Mouse (Mus musculus) MEL (cell line): Measurements from ENCODE around the gene Lrrc49.

Experiments
- CHD2 ChIP-seq: IDR thresholded peaks from 2 replicates; pipeline ENCODE4 v1.6.1; 2011; ENCODE audit warnings: low read length, improper control_type of control experiment
- CTCF ChIP-seq, 3 experiments: IDR thresholded peaks in 2 of 3; conservative IDR thresholded peaks in 1 of 3; 2 replicates each; pipeline ENCODE4 v1.5.1; 2011 to 2012; ENCODE audit warnings: low read length in 3 of 3, low read depth in 2 of 3, mild to moderate bottlenecking in 2 of 3, improper control_type of control experiment in 1 of 3, inconsistent platforms in 1 of 3, mixed read lengths in 1 of 3, moderate library complexity in 1 of 3; ENCODE audit not compliant: control insufficient read depth in 1 of 3, insufficient read depth in 1 of 3, poor library complexity in 1 of 3, severe bottlenecking in 1 of 3
- EP300 ChIP-seq, 2 experiments: IDR thresholded peaks; 2 replicates each; pipeline ENCODE4 v1.6.1; 2011; ENCODE audit warnings: improper control_type of control experiment in 2 of 2, low read length in 2 of 2, low read depth in 1 of 2, mild to moderate bottlenecking in 1 of 2
- ETS1 ChIP-seq: IDR thresholded peaks from 2 replicates; pipeline ENCODE4 v1.6.1; 2012; ENCODE audit warnings: low read depth, mild to moderate bottlenecking, inconsistent platforms, low read length, improper control_type of control experiment, moderate library complexity
- MEF2A ChIP-seq: IDR thresholded peaks from 2 replicates; pipeline ENCODE4 v1.6.1; 2014; ENCODE audit warnings: low read depth, mild to moderate bottlenecking, inconsistent platforms, low read length, improper control_type of control experiment; ENCODE audit not compliant: poor library complexity, insufficient replicate concordance, severe bottlenecking; ENCODE audit errors: extremely low read depth
- NRF1 ChIP-seq: IDR thresholded peaks from 2 replicates; pipeline ENCODE4 v1.6.1; 2014; ENCODE audit warnings: low read depth, mild to moderate bottlenecking, inconsistent platforms, low read length, improper control_type of control experiment, moderate library complexity; ENCODE audit not compliant: poor library complexity, insufficient read depth, severe bottlenecking
- POLR2A ChIP-seq, 2 experiments: IDR thresholded peaks; 2 replicates each; pipeline ENCODE4 v1.6.1; 2011 to 2012; ENCODE audit warnings: low read length in 2 of 2, mild to moderate bottlenecking in 2 of 2, control low read depth in 1 of 2, improper control_type of control experiment in 1 of 2, low read depth in 1 of 2, moderate library complexity in 1 of 2; ENCODE audit not compliant: control insufficient read depth in 1 of 2, insufficient read depth in 1 of 2, poor library complexity in 1 of 2
- POLR2AphosphoS2 ChIP-seq: IDR thresholded peaks from 2 replicates; pipeline ENCODE4 v1.6.1; 2011; ENCODE audit warnings: low read length, improper control_type of control experiment
- SIN3A ChIP-seq: IDR thresholded peaks from 2 replicates; pipeline ENCODE4 v1.6.1; 2012; ENCODE audit warnings: low read length, improper control_type of control experiment, inconsistent platforms
- USF1 ChIP-seq: IDR thresholded peaks from 2 replicates; pipeline ENCODE4 v1.6.1; 2014; ENCODE audit warnings: low read depth, mild to moderate bottlenecking, inconsistent platforms, low read length, improper control_type of control experiment, moderate library complexity
- ZNF384 ChIP-seq: IDR thresholded peaks from 2 replicates; pipeline ENCODE4 v1.6.1; 2012; ENCODE audit warnings: low read depth, mild to moderate bottlenecking, inconsistent platforms, low read length, improper control_type of control experiment

GRCm38 (mm10) chr9:60714191-60714590 is 26.2 kb upstream of the Lrrc49 start:
- no peak for TF ChIP-seq EP300 (IDR thresholded peaks at IDR 0.05; ENCODE audit: low read depth in 1 of 2, low read length in 2 of 2)
- TF ChIP-seq ZNF384: no peak
- TF ChIP-seq POLR2A (IDR thresholded peaks at IDR 0.05; ENCODE audit: control insufficient read depth in 1 of 2, insufficient read depth in 1 of 2, low read depth in 1 of 2, low read length in 2 of 2, poor library complexity in 1 of 2): no peak
- no peak for TF ChIP-seq NRF1
- no peak for TF ChIP-seq CTCF (IDR thresholded peaks at IDR 0.05 in 2 of 3, conservative IDR thresholded peaks at IDR 0.05 in 1 of 3; ENCODE audit: control insufficient read depth in 1 of 3, insufficient read depth in 1 of 3, low read depth in 2 of 3, low read length in 3 of 3, poor library complexity in 1 of 3, severe bottlenecking in 1 of 3)
- no peak for TF ChIP-seq MEF2A
- TF ChIP-seq POLR2AphosphoS2: no peak
- no peak for TF ChIP-seq CHD2
- no peak for TF ChIP-seq USF1
- no peak for TF ChIP-seq SIN3A
- no peak for TF ChIP-seq ETS1
